Mouse (Mus musculus) right cerebral cortex, postnatal 36 days (tissue): Measurements from ENCODE around the gene Uqcrq.
"Not testable (repeated sequence)": the region's sequence is repeated elsewhere in the genome, so short reads cannot be mapped to it uniquely, and the experiment has no call there.

Source experiments
- DNase-seq, 2 experiments: peaks; one replicate each; pipeline ENCODE4 v3.0.0; 2022; ENCODE audit warnings: low spot score in 2 of 2, mixed read lengths in 1 of 2

Uqcrq gene

DNA sequence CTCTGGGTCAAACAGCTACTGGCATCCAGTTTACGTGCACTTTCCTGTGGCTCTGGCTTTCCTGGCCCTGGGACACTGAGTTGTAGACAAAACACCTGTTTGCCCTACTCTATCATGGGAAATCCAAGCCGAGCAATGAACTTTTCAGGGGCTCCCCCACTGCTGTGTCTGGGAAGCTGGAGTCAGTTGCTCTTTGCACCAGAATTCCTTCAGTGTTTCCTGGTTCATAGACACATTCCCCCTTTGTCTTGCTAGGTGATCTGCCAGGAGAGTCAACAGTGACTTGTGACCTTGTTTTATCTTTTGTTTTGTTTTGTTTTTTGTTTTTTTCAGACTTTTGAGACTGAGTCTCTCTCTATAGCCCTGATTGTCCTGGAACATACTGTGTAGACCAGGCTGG is 20.7 kb upstream of the Uqcrq start:
- DNase-seq: no peak

GRCm38 (mm10) chr11:53450070-53450705 is 19.6 kb upstream of the Uqcrq start:
- DNase-seq: no peak

- no peak for DNase-seq
Measured at GRCm38 (mm10) chr11:53448529-53448928, 17.9 kb upstream of the Uqcrq start.

GRCm38 (mm10) chr11:53447996-53448395 is 17.4 kb upstream of the Uqcrq start:
- no peak for DNase-seq

GRCm38 (mm10) chr11:53446183-53446582 is 15.6 kb upstream of the Uqcrq start:
- no peak for DNase-seq

- no peak for DNase-seq
Measured at GRCm38 (mm10) chr11:53445562-53445961, 14.9 kb upstream of the Uqcrq start.

GRCm38 (mm10) chr11:53443861-53444260 is 13.2 kb upstream of the Uqcrq start:
- no peak for DNase-seq

- no peak for DNase-seq
Measured at GRCm38 (mm10) chr11:53441921-53442320, 11.3 kb upstream of the Uqcrq start.

- DNase-seq: no peak
Measured at GRCm38 (mm10) chr11:53436338-53436737, 5.7 kb upstream of the Uqcrq start.

- DNase-seq: no peak
Measured at GRCm38 (mm10) chr11:53435504-53435903, 4.9 kb upstream of the Uqcrq start.

- no peak for DNase-seq
Measured at GRCm38 (mm10) chr11:53433057-53433456, 2.4 kb upstream of the Uqcrq start.

DNA sequence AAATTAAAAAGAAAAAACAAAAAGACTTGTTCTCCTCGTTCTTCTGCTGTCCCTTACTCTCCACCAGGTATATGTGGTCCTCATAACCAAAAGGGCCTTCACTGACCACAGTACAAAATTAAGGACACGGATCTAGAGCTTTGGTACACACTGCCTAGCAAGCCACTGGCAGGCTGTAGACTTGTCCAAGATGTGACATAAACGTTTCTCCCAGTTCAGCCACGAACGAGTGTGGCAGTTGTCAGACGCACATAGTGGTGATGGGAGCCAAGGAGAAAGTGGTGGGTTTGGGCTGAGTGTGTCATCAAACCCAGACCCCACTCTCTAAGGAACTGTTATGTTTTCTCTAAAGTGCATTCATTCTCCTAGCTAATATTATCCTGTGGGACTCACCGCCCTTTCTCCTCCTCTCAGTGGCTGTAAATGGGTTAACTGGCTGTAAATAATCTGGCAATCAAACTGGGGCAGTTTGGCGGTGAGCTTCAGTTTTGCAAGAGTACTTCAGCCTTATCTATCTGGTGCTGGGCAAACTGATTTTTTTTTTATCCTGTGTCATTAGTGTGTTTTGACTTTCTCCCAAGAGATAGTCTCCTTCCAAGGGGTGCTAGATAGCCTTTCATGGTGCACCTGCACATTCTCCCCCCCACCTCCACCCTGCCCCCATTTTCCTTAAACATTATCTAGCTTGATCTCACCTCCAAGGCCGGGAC is 871 bp upstream of the Uqcrq start:
- no peak for DNase-seq

DNA sequence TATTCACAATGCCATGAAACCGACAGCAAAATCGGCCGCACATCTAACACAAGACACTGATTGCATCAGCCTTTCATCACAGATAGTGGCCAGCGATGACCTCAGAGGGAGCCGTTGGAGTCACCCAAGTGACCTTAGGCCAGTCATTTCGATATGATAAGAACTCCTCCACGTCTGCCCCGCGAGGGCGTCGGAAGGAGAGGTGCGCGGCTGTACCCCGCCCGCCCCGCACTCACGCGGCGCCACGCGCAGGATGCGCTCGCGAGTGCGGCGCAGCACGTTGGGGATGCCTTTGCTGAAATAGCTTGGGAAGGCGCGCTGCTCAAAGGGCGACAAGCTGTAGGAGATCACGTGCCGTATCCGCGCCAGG is 346 bp downstream of the Uqcrq start:
- DNase-seq: no peak

DNA sequence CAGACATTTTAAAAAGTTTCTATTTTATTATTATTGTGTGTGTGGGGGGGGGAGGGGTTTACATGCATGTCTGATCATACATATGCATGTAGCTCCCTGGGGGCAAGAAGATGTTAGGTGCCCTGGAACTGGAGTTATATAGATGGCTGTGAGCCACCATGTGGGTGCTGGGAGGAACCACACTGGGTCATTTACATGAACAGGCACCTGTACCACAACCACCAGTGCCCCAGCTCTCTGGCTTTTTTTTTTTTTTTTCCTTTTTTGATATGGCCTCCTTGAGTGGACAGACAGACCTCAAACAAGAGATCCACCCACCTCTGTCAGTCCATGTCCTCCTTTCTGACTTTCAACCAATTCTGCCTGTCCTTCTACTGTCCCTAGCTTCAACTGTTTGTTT is 1.4 kb downstream of the Uqcrq start:
- no peak for DNase-seq

GRCm38 (mm10) chr11:53428716-53429057 is 1.9 kb downstream of the Uqcrq start:
- no peak for DNase-seq

- DNase-seq: no peak
Measured at GRCm38 (mm10) chr11:53427993-53428715, 2.5 kb downstream of the Uqcrq start.

DNA sequence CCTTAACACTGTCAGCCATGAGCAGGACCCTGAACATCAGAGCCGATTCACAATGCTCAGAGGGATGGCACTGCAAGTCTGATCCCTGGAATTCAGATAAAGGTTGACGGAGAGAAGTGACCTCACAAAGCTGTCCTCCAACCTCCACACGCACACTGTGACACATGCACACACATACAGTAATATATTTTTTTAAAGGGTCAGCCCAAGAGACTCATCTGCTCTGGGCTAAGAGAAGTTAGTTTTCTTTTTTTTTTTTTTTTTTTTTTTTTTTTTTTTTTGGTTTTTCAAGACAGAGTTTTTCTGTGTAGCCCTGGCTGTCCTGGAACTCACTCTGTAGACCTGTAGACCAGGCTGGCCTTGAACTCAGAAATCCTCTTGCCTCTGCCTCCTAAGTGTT is 3.7 kb downstream of the Uqcrq start:
- not testable (repeated sequence) for DNase-seq

- DNase-seq: no peak
Measured at GRCm38 (mm10) chr11:53425711-53426255, 4.8 kb downstream of the Uqcrq start.

GRCm38 (mm10) chr11:53425251-53425650 is 5.4 kb downstream of the Uqcrq start:
- no peak for DNase-seq

DNA sequence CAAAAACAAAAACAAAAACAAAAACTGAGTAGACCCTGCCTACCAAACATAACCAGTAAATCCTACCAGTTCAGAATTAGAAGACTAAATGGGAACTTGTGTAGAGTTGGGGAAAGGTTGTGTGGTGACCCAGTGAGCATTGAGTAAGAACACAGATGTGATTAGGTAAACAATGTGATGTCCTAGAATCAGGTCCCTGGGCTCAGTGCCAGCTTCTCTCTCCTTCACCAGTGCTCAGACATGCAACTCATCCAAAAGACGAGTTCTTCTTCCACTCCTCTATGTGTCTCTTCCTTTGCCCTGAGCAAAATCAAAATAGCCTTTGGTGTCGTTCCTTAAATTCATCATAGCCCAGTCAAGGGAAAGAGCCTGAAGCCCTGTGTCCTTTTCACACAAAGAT is 5.8 kb downstream of the Uqcrq start:
- no peak for DNase-seq

DNA sequence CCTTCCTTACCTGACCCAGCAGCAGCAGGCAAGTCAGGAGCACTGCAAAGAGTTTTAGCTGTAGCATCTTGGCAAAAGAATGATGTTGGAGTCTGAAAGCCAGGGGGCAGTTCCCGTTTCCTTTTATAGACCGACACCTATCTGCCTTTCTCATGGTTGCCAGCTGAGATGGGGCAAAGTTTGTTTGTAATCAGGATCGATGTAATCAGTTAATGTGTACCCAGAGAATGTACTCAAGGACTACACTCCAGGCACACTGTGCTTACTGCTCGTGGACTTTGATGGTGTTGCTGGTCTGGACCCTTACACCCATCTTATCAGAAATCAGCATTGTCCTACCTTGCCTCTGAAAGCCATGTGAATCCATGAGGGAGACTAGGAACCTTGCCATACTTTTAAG is 7.6 kb downstream of the Uqcrq start, which contains the start of gene Leap2:
TSS of gene Leap2 (minus strand) at position 135 of the 400 bp plus-strand sequence.
- no peak for DNase-seq

GRCm38 (mm10) chr11:53418048-53418447 is 12.6 kb downstream of the Uqcrq start:
- no peak for DNase-seq

DNA sequence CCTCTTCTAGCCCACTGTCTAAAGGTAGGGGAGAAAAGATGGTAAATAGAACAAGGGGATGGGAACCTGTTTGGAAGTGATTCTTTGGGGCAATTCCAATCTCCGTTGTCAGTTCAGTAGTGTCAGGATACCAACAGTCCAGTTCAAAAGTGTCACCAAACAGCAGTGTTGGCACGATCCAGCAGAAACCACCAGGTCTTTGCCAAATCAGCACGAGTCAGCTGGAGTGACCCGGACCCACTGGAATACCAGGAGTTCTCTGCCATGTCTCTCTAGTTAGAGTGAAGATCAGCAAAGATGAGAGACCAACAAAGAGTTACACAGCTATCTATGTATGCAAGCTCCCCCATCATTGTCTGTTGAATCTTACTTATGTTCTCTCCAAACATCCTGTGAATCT is 16.8 kb downstream of the Uqcrq start:
- DNase-seq: no peak
